Mouse (Mus musculus): Measurements from ENCODE around the gene Runx1. TPM values are rescaled to one million over a fixed set of nuclear protein-coding genes. Genes with fewer than 3 reads are reported as not detected.
A peak's percentile ranks its signal among the peaks of the same experiment; 100 is the strongest.

Gene Runx1
- polyA plus RNA-seq, 1 experiment from 2014 or later, result 0.59 TPM

- WGBS, result 90% methylated on average over 10 of the region's 10 CpGs
- ATAC-seq (ENCODE audit: low read depth), result no peak
Measured at GRCm38 (mm10) chr16:92580981-92581380, 245.0 kb downstream of the Runx1 start.

GRCm38 (mm10) chr16:92578915-92579653 is 246.9 kb downstream of the Runx1 start:
- no peaks in the 10 kb centered on the region for H3K27me3 ChIP-seq (ENCODE audit: control insufficient read depth, insufficient read depth, low read length)
- H3K27ac ChIP-seq (ENCODE audit: low read depth, low read length), result no peak overlapping the region
- 86% methylated on average over 7 of the region's 7 CpGs for WGBS
- no peaks in the 10 kb centered on the region for H3K36me3 ChIP-seq (ENCODE audit: control insufficient read depth, insufficient read depth, low read length)
- no peak overlapping the region for H3K4me2 ChIP-seq (ENCODE audit: low read depth, low read length)
- H3K9me3 ChIP-seq (ENCODE audit: control insufficient read depth, low read length), result no peaks in the 10 kb centered on the region
- no peak for ATAC-seq (ENCODE audit: low read depth)
- no peaks in the 10 kb centered on the region for H3K4me1 ChIP-seq (ENCODE audit: control insufficient read depth, insufficient read depth, low read length)
- H3K9ac ChIP-seq (replicated peaks; ENCODE audit: low read depth, low read length), result no peak overlapping the region
- no peak overlapping the region for H3K4me3 ChIP-seq (ENCODE audit: low read depth, low read length)

More at GRCm38 (mm10) chr16:92580981-92581380, 245.0 kb downstream of the Runx1 start:
- H3K36me3 ChIP-seq (ENCODE audit: control insufficient read depth, insufficient read depth, low read length), result no peaks in the 10 kb centered on the region
- no peaks in the 10 kb centered on the region for H3K4me1 ChIP-seq (ENCODE audit: control insufficient read depth, insufficient read depth, low read length)
- H3K9me3 ChIP-seq (ENCODE audit: control insufficient read depth, low read length), result no peaks in the 10 kb centered on the region
- no peak overlapping the region for H3K9ac ChIP-seq (replicated peaks; ENCODE audit: low read depth, low read length)
- no peak overlapping the region for H3K4me3 ChIP-seq (ENCODE audit: low read depth, low read length)
- no peak overlapping the region for H3K4me2 ChIP-seq (ENCODE audit: low read depth, low read length)
- no peak overlapping the region for H3K27ac ChIP-seq (ENCODE audit: low read depth, low read length)
- H3K27me3 ChIP-seq (ENCODE audit: control insufficient read depth, insufficient read depth, low read length), result no peaks in the 10 kb centered on the region

- no peak overlapping the region for H3K4me2 ChIP-seq (ENCODE audit: low read depth, low read length)
- no peaks in the 10 kb centered on the region for H3K27me3 ChIP-seq (ENCODE audit: control insufficient read depth, insufficient read depth, low read length)
- H3K4me3 ChIP-seq (ENCODE audit: low read depth, low read length), result no peak overlapping the region
- H3K4me1 ChIP-seq (ENCODE audit: control insufficient read depth, insufficient read depth, low read length), result no peaks in the 10 kb centered on the region
- H3K9ac ChIP-seq (replicated peaks; ENCODE audit: low read depth, low read length), result no peak overlapping the region
- no peak for ATAC-seq (ENCODE audit: low read depth)
- H3K36me3 ChIP-seq (ENCODE audit: control insufficient read depth, insufficient read depth, low read length), result no peaks in the 10 kb centered on the region
- no peak overlapping the region for H3K27ac ChIP-seq (ENCODE audit: low read depth, low read length)
- H3K9me3 ChIP-seq (ENCODE audit: control insufficient read depth, low read length), result no peaks in the 10 kb centered on the region
- WGBS, result 85% methylated on average over 9 of the region's 9 CpGs
Measured at GRCm38 (mm10) chr16:92577381-92577780, 248.6 kb downstream of the Runx1 start.

GRCm38 (mm10) chr16:92575792-92576191 is 250.2 kb downstream of the Runx1 start:
- ATAC-seq (ENCODE audit: low read depth), result no peak
- no peak overlapping the region for H3K4me2 ChIP-seq (ENCODE audit: low read depth, low read length)
- no peaks in the 10 kb centered on the region for H3K9me3 ChIP-seq (ENCODE audit: control insufficient read depth, low read length)
- H3K4me1 ChIP-seq (ENCODE audit: control insufficient read depth, insufficient read depth, low read length), result no peaks in the 10 kb centered on the region
- 89% methylated on average over 10 of the region's 10 CpGs for WGBS
- no peak overlapping the region for H3K27ac ChIP-seq (ENCODE audit: low read depth, low read length)
- H3K27me3 ChIP-seq (ENCODE audit: control insufficient read depth, insufficient read depth, low read length), result no peaks in the 10 kb centered on the region
- H3K4me3 ChIP-seq (ENCODE audit: low read depth, low read length), result no peak overlapping the region
- no peak overlapping the region for H3K9ac ChIP-seq (replicated peaks; ENCODE audit: low read depth, low read length)
- H3K36me3 ChIP-seq (ENCODE audit: control insufficient read depth, insufficient read depth, low read length), result no peaks in the 10 kb centered on the region

- no peaks in the 10 kb centered on the region for H3K9me3 ChIP-seq (ENCODE audit: control insufficient read depth, low read length)
- 70% methylated on average over 4 of the region's 4 CpGs for WGBS
- no peak overlapping the region for H3K27ac ChIP-seq (ENCODE audit: low read depth, low read length)
- no peak overlapping the region for H3K4me3 ChIP-seq (ENCODE audit: low read depth, low read length)
- no peaks in the 10 kb centered on the region for H3K27me3 ChIP-seq (ENCODE audit: control insufficient read depth, insufficient read depth, low read length)
- no peak for ATAC-seq (ENCODE audit: low read depth)
- no peak overlapping the region for H3K9ac ChIP-seq (replicated peaks; ENCODE audit: low read depth, low read length)
- H3K4me1 ChIP-seq (ENCODE audit: control insufficient read depth, insufficient read depth, low read length), result no peaks in the 10 kb centered on the region
- no peaks in the 10 kb centered on the region for H3K36me3 ChIP-seq (ENCODE audit: control insufficient read depth, insufficient read depth, low read length)
- no peak overlapping the region for H3K4me2 ChIP-seq (ENCODE audit: low read depth, low read length)
Measured at GRCm38 (mm10) chr16:92573193-92573592, 252.8 kb downstream of the Runx1 start.

GRCm38 (mm10) chr16:92571246-92571645 is 254.7 kb downstream of the Runx1 start:
- no peaks in the 10 kb centered on the region for H3K9me3 ChIP-seq (ENCODE audit: control insufficient read depth, low read length)
- H3K9ac ChIP-seq (replicated peaks; ENCODE audit: low read depth, low read length), result no peak overlapping the region
- ATAC-seq (ENCODE audit: low read depth), result no peak
- no peak overlapping the region for H3K27ac ChIP-seq (ENCODE audit: low read depth, low read length)
- H3K36me3 ChIP-seq (ENCODE audit: control insufficient read depth, insufficient read depth, low read length), result no peaks in the 10 kb centered on the region
- H3K27me3 ChIP-seq (ENCODE audit: control insufficient read depth, insufficient read depth, low read length), result no peaks in the 10 kb centered on the region
- WGBS, result 90% methylated on average over 11 of the region's 11 CpGs
- H3K4me3 ChIP-seq (ENCODE audit: low read depth, low read length), result no peak overlapping the region
- H3K4me1 ChIP-seq (ENCODE audit: control insufficient read depth, insufficient read depth, low read length), result no peaks in the 10 kb centered on the region
- no peak overlapping the region for H3K4me2 ChIP-seq (ENCODE audit: low read depth, low read length)

- Histone ChIP-seq H3K27ac (ENCODE audit: low read depth, low read length) (no peak overlapping the region), H3K27me3 (ENCODE audit: control insufficient read depth, insufficient read depth, low read length) (no peaks in the 10 kb centered on the region), H3K4me2 (ENCODE audit: low read depth, low read length) (no peak overlapping the region), H3K4me1 (ENCODE audit: control insufficient read depth, insufficient read depth, low read length) (no peaks in the 10 kb centered on the region), H3K9ac (replicated peaks; ENCODE audit: low read depth, low read length) (no peak overlapping the region), H3K4me3 (ENCODE audit: low read depth, low read length) (no peak overlapping the region), H3K36me3 (ENCODE audit: control insufficient read depth, insufficient read depth, low read length) (no peaks in the 10 kb centered on the region), H3K9me3 (ENCODE audit: control insufficient read depth, low read length) (no peaks in the 10 kb centered on the region)
- WGBS, result 29% methylated on average over 5 of the region's 5 CpGs
- ATAC-seq (ENCODE audit: low read depth), result no peak
Measured at GRCm38 (mm10) chr16:92566146-92566545, 259.8 kb downstream of the Runx1 start.

GRCm38 (mm10) chr16:92565708-92566107 is 260.2 kb downstream of the Runx1 start:
- Histone ChIP-seq H3K4me1 (ENCODE audit: control insufficient read depth, insufficient read depth, low read length) (no peaks in the 10 kb centered on the region), H3K9me3 (ENCODE audit: control insufficient read depth, low read length) (no peaks in the 10 kb centered on the region), H3K4me2 (ENCODE audit: low read depth, low read length) (no peak overlapping the region), H3K4me3 (ENCODE audit: low read depth, low read length) (no peak overlapping the region), H3K27me3 (ENCODE audit: control insufficient read depth, insufficient read depth, low read length) (no peaks in the 10 kb centered on the region), H3K36me3 (ENCODE audit: control insufficient read depth, insufficient read depth, low read length) (no peaks in the 10 kb centered on the region), H3K27ac (ENCODE audit: low read depth, low read length) (no peak overlapping the region), H3K9ac (replicated peaks; ENCODE audit: low read depth, low read length) (no peak overlapping the region)
- peak; percentile 41; the same call in 1 of the 2 replicates for ATAC-seq (ENCODE audit: low read depth)
- WGBS, result 6% methylated on average over 6 of the region's 6 CpGs

GRCm38 (mm10) chr16:92565291-92565690 is 260.7 kb downstream of the Runx1 start:
- ATAC-seq (ENCODE audit: low read depth), result no peak
- WGBS, result 76% methylated on average over 11 of the region's 11 CpGs

More at GRCm38 (mm10) chr16:92565291-92565690, 260.7 kb downstream of the Runx1 start:
- H3K27ac ChIP-seq (ENCODE audit: low read depth, low read length), result no peak overlapping the region
- H3K36me3 ChIP-seq (ENCODE audit: control insufficient read depth, insufficient read depth, low read length), result no peaks in the 10 kb centered on the region
- no peak overlapping the region for H3K4me2 ChIP-seq (ENCODE audit: low read depth, low read length)
- no peaks in the 10 kb centered on the region for H3K27me3 ChIP-seq (ENCODE audit: control insufficient read depth, insufficient read depth, low read length)
- H3K9ac ChIP-seq (replicated peaks; ENCODE audit: low read depth, low read length), result no peak overlapping the region
- no peaks in the 10 kb centered on the region for H3K9me3 ChIP-seq (ENCODE audit: control insufficient read depth, low read length)
- no peaks in the 10 kb centered on the region for H3K4me1 ChIP-seq (ENCODE audit: control insufficient read depth, insufficient read depth, low read length)
- H3K4me3 ChIP-seq (ENCODE audit: low read depth, low read length), result no peak overlapping the region
